Mouse (Mus musculus): ENCODE measurements around the gene Rps25.
"Not testable (repeated sequence)": the region's sequence is repeated elsewhere in the genome, so short reads cannot be mapped to it uniquely, and the experiment has no call there.

Rps25 gene

DNA sequence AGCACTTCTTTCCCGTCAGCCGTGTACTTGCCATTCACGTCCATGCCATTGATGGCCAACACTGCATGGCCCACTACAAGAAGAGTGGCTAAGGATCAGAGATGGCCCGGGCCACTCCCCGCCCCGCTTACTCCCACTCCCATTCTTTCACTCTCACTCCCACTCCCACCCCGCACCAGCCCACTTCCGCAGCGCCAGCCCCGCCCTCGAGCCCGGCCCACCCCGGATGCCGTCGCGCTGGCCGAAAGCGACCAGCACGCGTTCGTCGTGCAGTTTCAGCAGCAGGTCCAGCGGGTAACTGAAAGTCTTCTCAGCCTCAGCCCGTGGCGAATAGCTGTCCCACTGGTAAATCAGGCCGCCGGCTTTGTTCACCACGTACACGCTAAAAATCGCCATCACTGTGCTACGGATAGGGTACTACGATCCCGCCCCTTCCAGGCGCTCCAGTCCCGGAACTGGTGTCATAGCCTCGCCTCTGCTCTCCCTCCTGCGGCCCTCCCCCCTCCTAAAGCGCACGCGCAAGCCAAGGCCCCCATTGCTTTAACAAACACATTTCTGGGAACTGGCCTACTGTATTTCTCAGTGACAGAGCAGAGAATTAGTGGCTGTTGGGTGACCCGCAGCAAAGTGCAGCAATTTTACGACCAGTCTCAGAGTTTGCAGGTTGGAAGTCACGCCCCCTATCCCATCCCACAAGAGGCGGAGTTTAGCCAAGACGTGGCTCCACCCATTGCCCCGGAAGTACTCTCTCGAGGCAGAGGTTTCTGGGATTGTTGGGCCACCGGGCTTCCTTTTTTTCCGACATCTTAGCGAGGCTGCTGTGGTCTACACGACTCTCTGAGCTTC lies at the start of gene Rps25, which contains the start of gene Trappc4:
Gene Rps25, plus strand, starts transcription at position 234 of the 846 bp plus-strand sequence.
Gene Trappc4, minus strand, starts transcription at position 695 of the 846 bp plus-strand sequence.
- DNase-seq = peak; percentile 96

GRCm38 (mm10) chr9:44357207-44357606 lies 49.7 kb upstream of the Rps25 start:
- DNase-seq = no peak

- DNase-seq = peak; percentile 96
Observed at GRCm38 (mm10) chr9:44361190-44361917, 45.6 kb upstream of the Rps25 start, which contains the start of gene Vps11. TSS of gene Vps11 (minus strand) at chr9:44361670.

GRCm38 (mm10) chr9:44361931-44362330 lies 45.0 kb upstream of the Rps25 start:
- not testable (repeated sequence) for DNase-seq

- DNase-seq = peak; percentile 62
Observed at GRCm38 (mm10) chr9:44364480-44364879, 42.5 kb upstream of the Rps25 start.

GRCm38 (mm10) chr9:44373386-44373785 lies 33.6 kb upstream of the Rps25 start:
- no peak for DNase-seq

DNA sequence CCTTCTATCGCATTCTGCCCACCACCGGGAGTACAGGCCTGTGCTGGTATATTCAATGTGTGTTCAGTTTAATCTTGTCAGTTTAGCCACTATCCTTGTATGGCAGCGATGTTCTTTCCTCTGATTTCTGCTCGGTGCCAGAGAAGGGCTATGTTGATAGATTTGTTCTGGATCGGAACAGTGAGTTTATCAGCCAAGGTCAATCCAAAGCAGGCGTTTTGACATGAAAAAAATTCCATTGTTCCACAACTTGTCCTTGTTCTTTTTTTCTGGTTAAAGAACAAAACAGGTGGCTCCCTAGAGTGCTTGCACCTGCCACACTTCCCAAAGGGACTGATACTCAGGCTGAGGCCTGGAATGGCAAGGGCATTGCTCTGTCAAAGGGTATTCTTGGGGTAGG lies 30.8 kb upstream of the Rps25 start:
- DNase-seq = no peak

DNA sequence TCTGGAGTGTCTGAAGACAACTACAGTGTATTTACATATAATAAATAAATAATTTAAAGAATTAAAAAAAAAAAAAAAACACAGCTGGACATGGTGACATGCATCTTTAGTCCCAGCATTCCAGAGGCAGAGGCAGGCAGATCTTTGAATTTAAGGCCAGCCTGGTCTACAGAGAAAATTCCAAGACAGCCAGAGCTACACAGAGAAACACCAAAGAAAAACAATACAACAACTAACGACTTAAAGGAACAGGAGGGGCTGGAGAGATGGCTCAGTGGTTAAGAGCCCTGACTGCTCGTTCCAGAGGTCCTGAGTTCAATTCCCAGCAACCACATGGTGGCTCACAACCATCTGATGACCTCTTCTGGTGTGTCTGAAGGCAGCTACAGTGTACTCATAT lies 29.6 kb upstream of the Rps25 start:
- DNase-seq = not testable (repeated sequence)

- DNase-seq = no peak
Observed at GRCm38 (mm10) chr9:44378153-44378730, 28.7 kb upstream of the Rps25 start.

DNA sequence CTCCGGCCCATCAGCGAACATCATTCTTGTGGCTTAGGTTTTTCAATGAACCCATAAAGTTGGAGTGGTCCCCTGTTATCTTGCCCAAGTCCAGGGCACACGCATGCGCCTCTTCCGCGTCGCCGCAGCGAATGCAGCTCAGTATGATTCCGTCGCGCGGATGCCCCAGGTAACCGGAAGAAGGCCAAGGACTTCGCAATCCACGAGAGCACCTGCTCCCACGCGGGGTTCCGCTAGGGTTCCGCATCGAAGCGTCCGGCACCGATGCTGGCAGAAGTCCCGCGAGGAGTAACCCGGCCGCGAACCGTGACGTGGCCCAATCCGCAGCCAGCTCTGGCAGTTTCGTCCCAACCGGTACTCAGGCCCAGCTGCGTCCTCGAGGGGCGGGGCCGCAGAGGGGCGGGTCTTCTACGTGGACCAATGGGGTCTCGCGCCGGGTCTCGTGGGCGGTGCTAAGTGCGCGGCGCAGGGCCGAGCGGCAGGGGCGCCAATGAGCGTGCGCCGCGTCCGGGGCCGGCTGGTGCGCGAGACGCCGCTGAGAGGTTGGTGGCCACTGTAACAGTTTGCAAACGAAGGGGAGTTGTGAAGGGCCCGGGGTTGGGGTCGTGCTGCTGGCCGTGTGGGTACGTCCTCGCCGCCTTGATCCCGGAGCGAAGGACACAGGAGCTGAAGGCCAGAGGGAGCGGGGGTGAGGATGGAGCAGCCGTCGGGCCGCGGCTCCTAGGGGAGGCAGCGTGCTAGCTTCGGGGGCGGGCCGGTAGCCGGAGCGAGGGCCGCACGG lies 27.7 kb upstream of the Rps25 start, which contains the start of gene Hyou1:
Gene Hyou1, plus strand, starts transcription at position 437 of the 781 bp plus-strand sequence.
- peak; percentile 99 for DNase-seq

DNA sequence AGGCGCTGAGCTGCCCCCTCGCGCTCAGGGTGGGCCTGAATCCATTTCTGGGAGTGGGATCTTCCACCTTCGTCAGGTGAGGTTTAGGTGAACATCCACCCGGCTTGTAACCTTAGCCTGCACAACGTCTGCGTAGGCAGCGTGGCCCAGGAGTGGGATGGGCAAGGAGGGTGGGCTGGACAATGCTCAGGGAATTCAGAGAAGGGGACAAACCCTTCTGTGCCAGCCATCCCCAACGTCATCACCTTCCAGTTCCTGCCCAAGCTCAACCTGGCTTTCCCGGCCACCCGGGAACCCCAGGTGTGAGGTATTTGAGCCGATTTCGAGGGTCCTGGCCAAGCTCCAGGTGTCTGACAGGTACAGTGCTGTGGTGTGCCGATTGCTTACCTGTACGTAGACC lies 27.1 kb upstream of the Rps25 start:
- no peak for DNase-seq

GRCm38 (mm10) chr9:44384596-44384995 lies 22.3 kb upstream of the Rps25 start:
- DNase-seq = no peak

GRCm38 (mm10) chr9:44387221-44387620 lies 19.7 kb upstream of the Rps25 start:
- peak; percentile 73 for DNase-seq

DNA sequence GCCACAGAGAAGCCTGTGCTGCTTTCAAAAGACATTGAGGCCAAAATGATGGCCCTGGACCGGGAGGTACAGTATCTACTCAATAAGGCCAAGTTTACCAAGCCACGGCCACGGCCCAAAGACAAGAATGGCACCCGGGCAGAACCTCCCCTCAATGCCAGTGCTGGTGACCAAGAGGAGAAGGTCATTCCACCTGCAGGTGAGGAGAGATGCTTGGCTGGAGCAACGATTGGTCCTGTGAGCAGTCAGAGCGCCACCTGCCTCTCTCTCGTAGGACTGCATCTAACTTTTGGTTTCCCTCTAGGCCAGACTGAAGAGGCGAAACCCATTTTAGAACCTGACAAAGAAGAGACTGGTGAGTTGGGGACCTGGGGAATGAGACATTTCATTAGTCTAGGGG lies 17.7 kb upstream of the Rps25 start:
- DNase-seq = peak; percentile 67

DNA sequence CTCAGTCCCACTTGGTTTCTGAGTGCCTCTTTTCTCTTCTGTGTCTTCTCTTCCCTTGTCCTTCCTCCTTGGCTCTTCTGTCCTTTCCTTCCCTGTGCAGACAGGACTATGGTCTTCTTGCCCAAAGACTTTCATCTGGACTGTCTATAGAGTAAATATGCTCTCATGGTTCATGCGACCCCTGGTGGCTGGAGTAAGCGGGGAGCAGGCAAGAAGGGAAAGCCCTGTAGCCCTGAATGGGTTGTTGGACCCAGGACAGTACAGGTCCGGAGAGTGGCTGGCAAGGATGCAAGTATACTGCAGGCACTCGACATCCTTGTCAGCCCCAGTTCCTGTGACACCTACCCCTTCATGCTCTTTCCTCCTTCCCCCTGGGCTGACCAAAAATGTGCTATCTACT lies 15.5 kb upstream of the Rps25 start:
- peak; percentile 81 for DNase-seq

- peak; percentile 99 for DNase-seq
Observed at GRCm38 (mm10) chr9:44396684-44397411, 10.1 kb upstream of the Rps25 start, which contains the start of gene Slc37a4. TSS of gene Slc37a4 (plus strand) at chr9:44396852.

GRCm38 (mm10) chr9:44398087-44398486 lies 8.9 kb upstream of the Rps25 start:
- DNase-seq = peak; percentile 95

DNA sequence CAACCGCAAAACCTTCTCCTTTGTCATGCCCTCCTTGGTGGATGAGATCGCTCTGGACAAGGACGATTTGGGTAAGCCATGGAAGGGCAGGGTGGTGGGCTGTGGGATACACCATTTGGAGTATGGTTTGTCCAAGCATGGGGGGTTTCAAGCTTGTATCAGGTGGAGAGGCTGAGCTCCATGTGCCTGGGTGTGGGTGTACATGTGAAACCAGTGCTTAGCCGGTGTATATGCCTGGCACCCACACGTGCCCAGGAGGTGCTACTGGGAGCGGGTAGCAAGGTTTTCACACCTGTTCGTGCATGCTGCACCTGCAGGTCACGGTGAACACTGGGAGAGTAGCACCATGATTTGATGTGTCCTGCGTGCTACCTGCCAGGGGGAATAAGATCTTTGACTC lies 8.4 kb upstream of the Rps25 start:
- no peak for DNase-seq

GRCm38 (mm10) chr9:44399114-44399794 lies 7.7 kb upstream of the Rps25 start:
- no peak for DNase-seq

DNA sequence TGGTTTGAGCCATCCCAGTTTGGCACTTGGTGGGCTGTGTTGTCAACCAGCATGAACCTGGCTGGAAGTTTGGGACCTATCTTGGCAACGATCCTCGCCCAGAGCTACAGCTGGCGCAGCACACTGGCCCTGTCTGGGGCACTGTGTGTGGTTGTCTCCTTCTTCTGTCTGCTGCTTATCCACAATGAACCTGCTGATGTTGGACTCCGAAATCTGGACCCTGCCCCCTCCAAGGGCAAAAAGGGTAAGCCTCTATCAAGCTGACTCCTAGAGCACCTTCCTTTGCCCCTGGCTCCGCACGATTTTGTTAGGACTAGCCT lies 7.2 kb upstream of the Rps25 start:
- peak; percentile 72 for DNase-seq

DNA sequence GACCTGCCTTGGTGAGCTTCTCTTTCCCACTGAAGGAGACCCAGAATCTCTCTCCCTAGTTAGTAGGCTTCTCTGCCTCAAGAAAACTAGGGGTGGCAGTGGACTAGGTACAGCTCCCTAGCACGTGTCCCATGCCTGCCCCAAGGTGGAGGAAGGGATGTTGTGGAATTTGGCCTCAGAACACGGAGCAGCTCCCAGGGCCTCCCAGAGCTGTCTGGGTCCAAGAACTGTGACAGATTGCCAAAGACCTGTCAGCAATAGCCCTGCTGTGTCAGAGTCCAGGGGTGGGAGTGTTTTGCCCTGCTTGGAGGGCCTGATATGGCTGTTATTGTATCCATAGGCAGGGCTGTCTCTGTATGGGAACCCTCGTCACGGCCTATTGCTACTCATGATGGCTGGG lies 5.9 kb upstream of the Rps25 start:
- peak; percentile 94 for DNase-seq

Data from kidney, adult 9 months (tissue).